Mouse (Mus musculus) liver, embryonic 14.5 days (tissue): Measurements from ENCODE around the gene Ppia.

Experiments
- CTCF ChIP-seq: IDR thresholded peaks from 2 replicates; pipeline ENCODE4 v1.5.1; 2016; ENCODE audit warnings: antibody characterized with exemption, low read depth, control low read depth
- EP300 ChIP-seq: IDR thresholded peaks from 2 replicates; pipeline ENCODE4 v1.6.1; 2016; ENCODE audit warnings: antibody characterized with exemption, low read depth

DNA sequence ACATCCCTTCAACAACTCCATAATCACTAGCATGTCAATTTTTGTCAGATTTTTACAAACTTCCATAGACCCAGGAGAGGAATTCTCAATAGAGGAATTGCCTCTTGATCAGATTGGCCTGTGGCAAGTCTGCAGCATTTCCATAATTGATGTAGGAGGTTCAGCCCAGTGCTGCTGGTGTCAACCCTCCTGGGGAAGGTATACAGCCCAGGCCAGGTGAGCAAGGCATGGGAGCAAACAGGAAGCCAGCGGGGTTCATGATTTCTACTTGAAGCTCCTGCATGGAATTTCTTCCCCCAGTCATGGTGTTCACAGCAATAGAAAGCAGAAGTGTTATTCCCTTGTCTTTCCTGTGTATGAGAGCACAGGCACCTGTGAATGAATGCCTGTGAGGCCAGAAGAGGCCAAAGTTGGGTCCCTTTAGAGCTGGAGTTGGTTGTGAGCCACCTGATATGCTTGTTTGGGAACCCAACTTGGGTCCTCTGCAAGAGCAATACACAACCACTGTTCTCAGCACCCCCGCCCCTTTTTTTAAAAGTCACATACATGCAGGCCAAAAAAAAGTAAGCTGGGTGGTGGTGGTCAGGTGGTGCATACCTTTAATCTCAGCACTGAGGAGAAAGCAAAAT, 5.6 kb downstream of the Ppia start:
- TF ChIP-seq EP300: no peak
- TF ChIP-seq CTCF: no peak
